Mouse (Mus musculus): ENCODE results near the gene Olfr1313.
"Not testable (repeated sequence)": the region's sequence is repeated elsewhere in the genome, so short reads cannot be mapped to it uniquely, and the experiment has no call there.

Olfr1313 gene

GRCm38 (mm10) chr2:112077743-112078142 is at the start of gene Olfr1313:
Gene Olfr1313, minus strand, starts transcription at chr2:112077843.
- DNase-seq (ENCODE audit: low spot score), result no peak

GRCm38 (mm10) chr2:112115340-112115739 is 37.7 kb upstream of the Olfr1313 start, which contains the start of gene Olfr1315-ps1:
Gene Olfr1315-ps1, minus strand, starts transcription at chr2:112115440.
- DNase-seq (ENCODE audit: low spot score), result no peak

- no peak for DNase-seq (ENCODE audit: low spot score)
Measured at GRCm38 (mm10) chr2:112096681-112097080, 19.0 kb upstream of the Olfr1313 start, which contains the start of gene Olfr1314. Gene Olfr1314, minus strand, starts transcription at chr2:112096781.

GRCm38 (mm10) chr2:112050138-112050537 is 27.5 kb downstream of the Olfr1313 start, which contains the start of gene Olfr1312:
Gene Olfr1312, minus strand, starts transcription at chr2:112050238.
- DNase-seq (ENCODE audit: low spot score), result no peak

- not testable (repeated sequence) for DNase-seq (ENCODE audit: low spot score)
Measured at GRCm38 (mm10) chr2:112026971-112027370, 50.7 kb downstream of the Olfr1313 start.

- no peak for DNase-seq (ENCODE audit: low spot score)
Measured at GRCm38 (mm10) chr2:112024312-112024711, 53.3 kb downstream of the Olfr1313 start, which contains the start of gene Olfr1311. Gene Olfr1311, minus strand, starts transcription at chr2:112024412.

Data from c-Kit-positive CD71-positive TER-119-positive erythroid progenitor cells, embryonic 14.5 days (primary cell).